Mouse (Mus musculus) heart, postnatal 0 days (tissue): ENCODE results near the gene Pamr1. TPM values are rescaled to one million over a fixed set of nuclear protein-coding genes. Genes with fewer than 3 reads are reported as not detected.

ENCODE experiments used
- ATAC-seq: fragments of 200-750 bp; cut with Nextera tagmentation; 2 replicates; pipeline ENCODE4 v1.8.0; 2017; ENCODE audit warnings: low read depth, moderate number of reproducible peaks, moderate library complexity; ENCODE audit not compliant: insufficient read depth
- DNase-seq: peaks from one replicate; pipeline ENCODE4 v3.0.0-alpha.2; 2016; ENCODE audit warnings: low spot score
- H3K27ac ChIP-seq: fragments of 300-500 bp; sonication (generic); 2 replicates; pipeline ENCODE4 v1.5.1; 2014; ENCODE audit warnings: low read depth, mild to moderate bottlenecking
- H3K27me3 ChIP-seq: fragments of 300-500 bp; sonication (generic); 2 replicates; pipeline ENCODE4 v1.6.1; 2014; ENCODE audit warnings: low read length, mixed read lengths; ENCODE audit not compliant: control insufficient read depth, insufficient read depth
- H3K36me3 ChIP-seq: fragments of 300-500 bp; sonication (generic); replicated peaks from 2 replicates; pipeline ENCODE4 v1.6.1; 2014; ENCODE audit warnings: low read length, mixed read lengths; ENCODE audit not compliant: control insufficient read depth, insufficient read depth
- H3K4me1 ChIP-seq: fragments of 300-500 bp; sonication (generic); 2 replicates; pipeline ENCODE4 v1.6.1; 2014; ENCODE audit warnings: antibody characterized with exemption; ENCODE audit not compliant: control insufficient read depth, insufficient read depth
- H3K4me2 ChIP-seq: fragments of 300-500 bp; sonication (generic); 2 replicates; pipeline ENCODE4 v1.6.1; 2014; ENCODE audit warnings: low read depth, mild to moderate bottlenecking, low read length, moderate library complexity
- H3K4me3 ChIP-seq: fragments of 300-500 bp; sonication (generic); 2 replicates; pipeline ENCODE4 v1.5.1; 2014; ENCODE audit warnings: low read depth, low read length
- H3K9ac ChIP-seq: fragments of 300-500 bp; sonication (generic); replicated peaks from 2 replicates; pipeline ENCODE4 v1.6.1; 2014; ENCODE audit warnings: low read depth, low read length, mixed read lengths
- H3K9me3 ChIP-seq: fragments of 300-500 bp; sonication (generic); replicated peaks from 2 replicates; pipeline ENCODE4 v1.6.1; 2016; ENCODE audit warnings: low read length; ENCODE audit not compliant: control insufficient read depth
- CTCF ChIP-seq: IDR thresholded peaks from 2 replicates; pipeline ENCODE4 v1.5.1; 2016; ENCODE audit warnings: antibody characterized with exemption, control low read depth, low read depth
- EP300 ChIP-seq: IDR thresholded peaks from 2 replicates; pipeline ENCODE4 v1.6.1; 2016; ENCODE audit warnings: antibody characterized with exemption, low read depth
- WGBS: fragments of 180-500 bp; shearing (Covaris S2); extraction: QIAGEN DNeasy Blood & Tissue Kit; methylation state at CpG from one replicate; pipeline ENCODE4 v1.1.7; 2014; 5-methylcytosine and 5-hydroxymethylcytosine counted together
- polyA plus RNA-seq: library from polyadenylated mRNA; unstranded; fragments of >200 nt; fragmentation: Nextera tagmentation; extraction: Ambion mirVana; gene quantifications from 2 replicates; pipeline ENCODE4 v1.2.1, GENCODE M21; 2015
- total RNA-seq: library from RNA; depleted of rRNA; stranded (reverse); fragments of >200 nt; gene quantifications from 2 replicates; pipeline ENCODE4 v1.2.3, GENCODE M21; 2014; ENCODE audit warnings: low replicate concordance

Pamr1 gene
- total and polyA plus RNA-seq, 2 experiments from 2014 or later = 2.7 to 12.1 TPM

- no peak for DNase-seq
- Histone ChIP-seq H3K36me3 (no peaks in the 10 kb centered on the region), H3K27ac (no peak overlapping the region), H3K9me3 (no peaks in the 10 kb centered on the region), H3K4me2 (no peak overlapping the region), H3K27me3 (no peaks in the 10 kb centered on the region), H3K4me1 (no peaks in the 10 kb centered on the region), H3K4me3 (no peak overlapping the region), H3K9ac (no peak overlapping the region)
- TF ChIP-seq EP300 = no peak
- TF ChIP-seq CTCF = no peak
- WGBS = 82% methylated on average over 4 of the region's 4 CpGs
- no peak for ATAC-seq
Measured at GRCm38 (mm10) chr2:102632361-102632760, 82.5 kb downstream of the Pamr1 start.

DNA sequence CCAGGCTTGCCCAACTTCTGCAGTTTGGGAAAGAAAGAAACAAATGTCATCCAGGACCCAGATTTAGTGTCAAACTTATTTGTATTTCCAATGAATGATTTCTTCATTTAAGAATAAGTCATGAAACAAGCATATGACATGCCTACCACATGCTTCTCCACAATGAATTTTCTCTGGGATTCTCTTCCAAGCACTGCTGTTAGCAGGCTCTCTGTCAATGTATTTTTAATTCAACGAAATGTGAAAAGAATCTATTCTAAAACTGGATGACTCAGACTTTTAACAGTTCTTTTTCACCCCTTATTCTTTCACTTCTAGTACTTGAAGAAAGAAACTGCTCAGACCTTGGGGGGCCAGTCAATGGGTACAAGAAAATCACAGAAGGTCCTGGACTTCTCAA, 84.2 kb downstream of the Pamr1 start:
- H3K9me3 ChIP-seq = no peaks in the 10 kb centered on the region
- TF ChIP-seq CTCF (no peak), EP300 (no peak)
- ATAC-seq (no peak), DNase-seq (no peak)
- H3K4me2 ChIP-seq = no peak overlapping the region
- no peak overlapping the region for H3K4me3 ChIP-seq
- H3K36me3 ChIP-seq = no peaks in the 10 kb centered on the region
- 62% methylated on average over 1 of the region's 1 CpGs for WGBS
- H3K27me3 ChIP-seq = no peaks in the 10 kb centered on the region
- no peak overlapping the region for H3K9ac ChIP-seq
- no peaks in the 10 kb centered on the region for H3K4me1 ChIP-seq
- no peak overlapping the region for H3K27ac ChIP-seq

DNA sequence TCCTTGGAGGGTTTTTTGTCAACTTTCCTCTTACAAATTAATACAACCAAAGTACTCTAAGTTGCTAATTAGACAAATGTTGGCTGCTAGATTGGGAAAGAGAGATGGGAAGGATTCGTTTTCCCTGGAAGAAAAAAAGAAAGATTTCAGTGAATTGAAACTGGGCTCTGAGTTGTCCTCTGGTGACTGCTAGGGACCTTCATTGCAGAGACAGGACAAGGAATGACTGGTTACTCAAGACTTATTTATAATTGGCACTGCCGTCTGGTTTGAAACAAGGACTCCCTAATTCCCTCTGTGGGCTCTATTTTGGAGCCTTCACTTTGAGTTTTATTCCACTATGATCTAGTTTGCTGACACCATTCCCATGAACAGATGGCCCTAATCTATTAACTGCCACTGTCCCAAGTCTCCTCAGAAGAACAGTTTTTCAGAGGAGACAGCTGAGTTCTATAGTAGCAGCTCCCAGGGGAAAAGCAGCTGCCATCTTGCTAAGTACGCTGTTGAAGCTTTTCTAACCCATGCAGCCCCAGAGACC, 85.8 kb downstream of the Pamr1 start:
- H3K9ac ChIP-seq = no peak overlapping the region
- ATAC-seq (no peak), DNase-seq (no peak)
- H3K27ac ChIP-seq = no peak overlapping the region
- H3K4me1 ChIP-seq = no peaks in the 10 kb centered on the region
- H3K9me3 ChIP-seq = no peaks in the 10 kb centered on the region
- H3K4me3 ChIP-seq = no peak overlapping the region
- no peaks in the 10 kb centered on the region for H3K36me3 ChIP-seq
- no peak for TF ChIP-seq CTCF
- TF ChIP-seq EP300 = no peak
- WGBS = 60% methylated on average over 3 of the region's 3 CpGs
- H3K4me2 ChIP-seq = no peak overlapping the region
- H3K27me3 ChIP-seq = no peaks in the 10 kb centered on the region

DNA sequence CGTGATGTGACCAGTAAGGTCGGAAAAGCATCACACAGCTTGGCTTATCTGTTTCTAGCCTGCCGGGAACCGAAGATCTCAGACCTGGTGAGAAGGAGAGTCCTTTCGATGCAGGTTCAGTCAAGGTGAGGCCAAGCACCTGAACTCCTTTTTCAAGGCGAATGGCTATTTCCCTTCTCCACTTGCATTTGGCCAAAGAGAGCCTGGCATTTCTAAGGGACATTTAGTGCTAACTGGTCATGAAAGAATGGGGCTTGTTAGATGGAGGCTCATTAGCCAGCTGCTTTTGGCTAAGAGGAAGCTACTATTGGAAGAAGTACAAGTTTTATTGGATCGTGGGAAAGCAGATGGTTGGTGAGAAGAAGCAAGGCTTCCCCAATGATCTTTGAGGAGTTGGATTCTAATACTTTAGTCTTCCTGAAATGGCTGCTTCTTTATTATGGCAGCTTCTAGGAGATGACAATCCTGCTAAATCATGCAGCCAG, 86.3 kb downstream of the Pamr1 start:
- Histone ChIP-seq H3K4me2 (no peak overlapping the region), H3K9ac (no peak overlapping the region), H3K27ac (no peak overlapping the region), H3K9me3 (no peaks in the 10 kb centered on the region), H3K36me3 (no peaks in the 10 kb centered on the region), H3K27me3 (no peaks in the 10 kb centered on the region), H3K4me1 (no peaks in the 10 kb centered on the region), H3K4me3 (no peak overlapping the region)
- TF ChIP-seq CTCF = no peak
- no peak for TF ChIP-seq EP300
- 82% methylated on average over 7 of the region's 7 CpGs for WGBS
- ATAC-seq = no peak
- no peak for DNase-seq

DNA sequence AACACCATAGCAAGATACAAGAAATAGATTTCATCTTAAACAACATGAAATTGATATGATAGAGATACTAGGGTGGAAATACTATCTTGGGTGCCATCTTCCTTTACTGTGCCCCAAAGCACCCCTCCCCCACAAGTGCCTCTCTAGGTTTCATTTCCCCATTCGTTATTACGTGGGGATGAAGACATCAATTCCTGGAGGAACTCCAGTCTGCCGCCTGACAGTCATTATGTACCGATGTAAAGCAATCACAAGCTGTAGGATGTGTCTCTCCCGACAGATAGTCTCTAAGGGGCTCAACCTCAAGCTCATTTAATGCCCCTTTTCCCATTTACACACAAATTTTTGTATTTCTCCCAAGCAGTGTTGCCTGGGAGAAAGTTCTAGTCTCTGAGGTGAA, 88.3 kb downstream of the Pamr1 start:
- Histone ChIP-seq H3K27ac (no peak overlapping the region), H3K4me2 (no peak overlapping the region), H3K27me3 (no peaks in the 10 kb centered on the region), H3K4me3 (no peak overlapping the region), H3K9ac (no peak overlapping the region), H3K36me3 (no peaks in the 10 kb centered on the region), H3K9me3 (no peaks in the 10 kb centered on the region), H3K4me1 (no peaks in the 10 kb centered on the region)
- no peak for TF ChIP-seq CTCF
- no peak for TF ChIP-seq EP300
- DNase-seq (no peak), ATAC-seq (no peak)
- WGBS = 60% methylated on average over 5 of the region's 5 CpGs

GRCm38 (mm10) chr2:102638690-102639089, 88.9 kb downstream of the Pamr1 start:
- TF ChIP-seq EP300 (no peak), CTCF (no peak)
- no peaks in the 10 kb centered on the region for H3K4me1 ChIP-seq
- no peaks in the 10 kb centered on the region for H3K36me3 ChIP-seq
- no peak overlapping the region for H3K4me2 ChIP-seq
- no peak overlapping the region for H3K27ac ChIP-seq
- DNase-seq = no peak
- no peak overlapping the region for H3K4me3 ChIP-seq
- 58% methylated on average over 2 of the region's 2 CpGs for WGBS
- no peaks in the 10 kb centered on the region for H3K9me3 ChIP-seq
- no peak overlapping the region for H3K9ac ChIP-seq
- H3K27me3 ChIP-seq = no peaks in the 10 kb centered on the region
- no peak for ATAC-seq
